Mouse (Mus musculus) midbrain, embryonic 13.5 days (tissue): Measurements from ENCODE around the gene Gpr158. TPM values are rescaled to one million over a fixed set of nuclear protein-coding genes. Genes with fewer than 3 reads are reported as not detected.

ENCODE experiments used
- ATAC-seq: fragments of 200-750 bp; cut with Nextera tagmentation; 2 replicates; pipeline ENCODE4 v1.8.0; 2017; ENCODE audit warnings: mild to moderate bottlenecking, moderate TSS enrichment, moderate library complexity
- H3K27ac ChIP-seq: fragments of 300-500 bp; sonication (generic); 2 replicates; pipeline ENCODE4 v1.5.1; 2015; ENCODE audit warnings: inconsistent platforms, mild to moderate bottlenecking, moderate library complexity
- H3K27me3 ChIP-seq: fragments of 300-500 bp; sonication (generic); 2 replicates; pipeline ENCODE4 v1.6.1; 2015; ENCODE audit warnings: mild to moderate bottlenecking, inconsistent platforms
- H3K36me3 ChIP-seq: fragments of 300-500 bp; sonication (generic); 2 replicates; pipeline ENCODE4 v1.6.1; 2015; ENCODE audit warnings: mild to moderate bottlenecking, inconsistent platforms
- H3K4me1 ChIP-seq: fragments of 300-500 bp; sonication (generic); replicated peaks from 2 replicates; pipeline ENCODE4 v1.6.1; 2015; ENCODE audit warnings: inconsistent platforms
- H3K4me2 ChIP-seq: fragments of 300-500 bp; sonication (generic); replicated peaks from 2 replicates; pipeline ENCODE4 v1.6.1; 2015; ENCODE audit warnings: moderate library complexity, mild to moderate bottlenecking, inconsistent platforms
- H3K4me3 ChIP-seq: fragments of 300-500 bp; sonication (generic); replicated peaks from 2 replicates; pipeline ENCODE4 v1.5.1; 2015; ENCODE audit warnings: mild to moderate bottlenecking, inconsistent platforms
- H3K9ac ChIP-seq: fragments of 300-500 bp; sonication (generic); replicated peaks from 2 replicates; pipeline ENCODE4 v1.6.1; 2015; ENCODE audit warnings: mild to moderate bottlenecking, inconsistent platforms
- H3K9me3 ChIP-seq: fragments of 300-500 bp; sonication (generic); 2 replicates; pipeline ENCODE4 v1.6.1; 2016; ENCODE audit warnings: mild to moderate bottlenecking, inconsistent platforms
- WGBS: fragments of 180-500 bp; shearing (Covaris S2); methylation state at CpG from one replicate; pipeline ENCODE4 v1.1.7; 2015; 5-methylcytosine and 5-hydroxymethylcytosine counted together
- polyA plus RNA-seq: library from polyadenylated mRNA; unstranded; fragments of >200 nt; fragmentation: Nextera tagmentation; extraction: Ambion mirVana; gene quantifications from 2 replicates; pipeline ENCODE4 v1.2.1, GENCODE M21; 2015

Gpr158 gene
- polyA plus RNA-seq, 1 experiment from 2014 or later = 2.8 TPM

GRCm38 (mm10) chr2:21810431-21810830, 443.1 kb downstream of the Gpr158 start:
- no peak overlapping the region for H3K9ac ChIP-seq
- no peak overlapping the region for H3K27ac ChIP-seq
- H3K4me3 ChIP-seq = no peak overlapping the region
- ATAC-seq = no peak
- no peaks in the 10 kb centered on the region for H3K9me3 ChIP-seq
- H3K27me3 ChIP-seq = no peaks in the 10 kb centered on the region
- H3K4me1 ChIP-seq = no peaks in the 10 kb centered on the region
- WGBS = 61% methylated on average over 4 of the region's 4 CpGs
- H3K36me3 ChIP-seq = no peaks in the 10 kb centered on the region
- H3K4me2 ChIP-seq = no peak overlapping the region

- Histone ChIP-seq H3K4me3 (no peak overlapping the region), H3K9me3 (no peaks in the 10 kb centered on the region), H3K4me2 (no peak overlapping the region), H3K9ac (no peak overlapping the region), H3K27ac (no peak overlapping the region), H3K27me3 (no peaks in the 10 kb centered on the region), H3K36me3 (no peaks in the 10 kb centered on the region), H3K4me1 (no peaks in the 10 kb centered on the region)
- no peak for ATAC-seq
These were observed 496.7 kb downstream of the Gpr158 start for GRCm38 (mm10) chr2:21864061-21864460.

Other genes starting within 250 kb of the Gpr158 start
- 2.6 and 3.9 TPM in 2 replicates for gene Enkur, start 162.2 kb upstream of the Gpr158 start, polyA plus RNA-seq
- 22.2 and 24.1 TPM in 2 replicates for gene Thnsl1, start 161.8 kb upstream of the Gpr158 start, polyA plus RNA-seq